Mouse (Mus musculus): ENCODE measurements around the gene Elane.

Gene Elane

GRCm38 (mm10) chr10:79914948-79915596 is 29.0 kb downstream of the Elane start:
- no peak for DNase-seq (ENCODE audit: inconsistent ontology term)

GRCm38 (mm10) chr10:79916081-79916480 is 30.0 kb downstream of the Elane start:
- DNase-seq (ENCODE audit: inconsistent ontology term), result no peak

GRCm38 (mm10) chr10:79916808-79917531 is 30.9 kb downstream of the Elane start, which contains the start of gene Kiss1r:
Gene Kiss1r (plus strand): TSS chr10:79916971.
- DNase-seq (ENCODE audit: inconsistent ontology term), result peak; percentile 84

- no peak for DNase-seq (ENCODE audit: inconsistent ontology term)
These were observed 31.6 kb downstream of the Elane start for GRCm38 (mm10) chr10:79917532-79918100.

- no peak for DNase-seq (ENCODE audit: inconsistent ontology term)
These were observed 32.4 kb downstream of the Elane start for GRCm38 (mm10) chr10:79918231-79919078.

GRCm38 (mm10) chr10:79919251-79919849 is 33.3 kb downstream of the Elane start:
- DNase-seq (ENCODE audit: inconsistent ontology term), result no peak

GRCm38 (mm10) chr10:79920056-79920890 is 34.2 kb downstream of the Elane start:
- DNase-seq (ENCODE audit: inconsistent ontology term), result no peak

- DNase-seq (ENCODE audit: inconsistent ontology term), result no peak
These were observed 35.0 kb downstream of the Elane start, which contains the start of gene R3hdm4 for GRCm38 (mm10) chr10:79920958-79921535. Gene R3hdm4 (minus strand): TSS chr10:79921208.

- DNase-seq (ENCODE audit: inconsistent ontology term), result no peak
These were observed 35.5 kb downstream of the Elane start for GRCm38 (mm10) chr10:79921572-79921971.

GRCm38 (mm10) chr10:79924998-79925784 is 39.1 kb downstream of the Elane start:
- peak; percentile 90 for DNase-seq (ENCODE audit: inconsistent ontology term)

- DNase-seq (ENCODE audit: inconsistent ontology term), result peak; percentile 68
These were observed 39.9 kb downstream of the Elane start for GRCm38 (mm10) chr10:79925785-79926490.

GRCm38 (mm10) chr10:79926491-79927323 is 40.7 kb downstream of the Elane start, which contains the start of gene Arid3a:
Gene Arid3a (plus strand): TSS chr10:79927043.
- peak; percentile 95 for DNase-seq (ENCODE audit: inconsistent ontology term)

- no peak for DNase-seq (ENCODE audit: inconsistent ontology term)
These were observed 41.4 kb downstream of the Elane start for GRCm38 (mm10) chr10:79927324-79928029.

- peak; percentile 37 for DNase-seq (ENCODE audit: inconsistent ontology term)
These were observed 42.1 kb downstream of the Elane start for GRCm38 (mm10) chr10:79928030-79928694.

- no peak for DNase-seq (ENCODE audit: inconsistent ontology term)
These were observed 43.1 kb downstream of the Elane start for GRCm38 (mm10) chr10:79928907-79929701.

Measured in Muller cell, postnatal 12 days (primary cell).